Mouse (Mus musculus): ENCODE measurements around the gene Aqp1. TPM values are rescaled to one million over a fixed set of nuclear protein-coding genes. Genes with fewer than 3 reads are reported as not detected.
A peak's percentile ranks its signal among the peaks of the same experiment; 100 is the strongest.

Aqp1 gene
- polyA plus RNA-seq, 1 experiment from 2014 or later, result 70.5 TPM

DNA sequence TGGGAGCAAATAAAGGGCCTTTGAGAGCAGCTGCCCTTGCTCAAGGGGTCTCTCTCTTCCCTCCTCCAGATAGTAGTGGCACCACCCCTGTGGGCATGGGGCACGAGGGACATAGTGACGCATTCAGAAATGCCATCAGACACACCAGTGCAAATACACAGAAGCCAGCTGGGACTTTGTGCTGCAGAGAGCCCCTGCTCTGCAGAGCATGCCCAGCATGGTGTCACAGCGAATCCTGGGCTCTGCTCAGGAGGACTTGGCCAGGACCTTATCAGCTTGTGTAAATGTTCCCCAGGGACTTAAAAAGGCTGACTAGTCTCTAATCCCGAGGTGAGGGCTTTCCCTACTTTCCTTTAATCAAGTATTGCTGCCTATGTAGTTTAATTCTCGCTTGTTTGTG is 5.5 kb downstream of the Aqp1 start:
- Histone ChIP-seq H3K9me3 (ENCODE audit: control insufficient read depth, low read length) (no peaks in the 10 kb centered on the region), H3K27ac (ENCODE audit: low read length) (peak overlapping the region; percentile 65), H3K36me3 (ENCODE audit: control insufficient read depth, insufficient read depth, low read length) (no peaks in the 10 kb centered on the region), H3K4me1 (replicated peaks; ENCODE audit: control insufficient read depth, insufficient read depth, low read length) (peaks cover 45% of the 10 kb centered on the region), H3K4me3 (ENCODE audit: low read length) (no peak overlapping the region), H3K4me2 (ENCODE audit: low read depth, low read length) (peak overlapping the region; percentile 2; the same call in 1 of the 2 replicates), H3K9ac (ENCODE audit: low read length) (no peak overlapping the region), H3K27me3 (ENCODE audit: control insufficient read depth, insufficient read depth, low read depth, low read length) (no peaks in the 10 kb centered on the region)
- 12% methylated on average over 5 of the region's 5 CpGs for WGBS
- peak; percentile 88 for ATAC-seq (ENCODE audit: low read depth)

DNA sequence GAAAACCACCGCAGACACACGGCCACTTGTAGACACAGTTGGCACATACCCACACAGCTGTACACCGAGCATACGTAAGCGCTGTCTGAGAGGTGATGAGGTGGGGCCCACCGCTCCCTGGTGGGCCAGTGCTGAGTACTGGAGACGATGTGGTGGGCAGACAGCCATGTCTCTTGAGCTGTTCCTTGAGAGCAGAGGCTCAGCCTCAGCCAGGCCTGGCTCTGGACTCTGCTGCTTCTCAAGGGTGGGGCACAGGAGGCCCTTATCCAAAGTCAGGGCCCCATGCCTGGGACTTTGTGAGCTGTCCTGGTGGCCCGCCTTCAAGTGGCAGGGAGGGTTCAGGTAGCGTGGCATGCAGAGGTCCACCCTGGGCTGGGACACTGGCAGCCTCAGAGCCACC is 6.1 kb downstream of the Aqp1 start:
- Histone ChIP-seq H3K4me3 (ENCODE audit: low read length) (no peak overlapping the region), H3K27ac (ENCODE audit: low read length) (peak overlapping the region; percentile 68), H3K4me1 (replicated peaks; ENCODE audit: control insufficient read depth, insufficient read depth, low read length) (peaks cover 39% of the 10 kb centered on the region), H3K4me2 (ENCODE audit: low read depth, low read length) (peak overlapping the region; percentile 20; the same call in 1 of the 2 replicates), H3K36me3 (ENCODE audit: control insufficient read depth, insufficient read depth, low read length) (no peaks in the 10 kb centered on the region), H3K9ac (ENCODE audit: low read length) (no peak overlapping the region), H3K27me3 (ENCODE audit: control insufficient read depth, insufficient read depth, low read depth, low read length) (no peaks in the 10 kb centered on the region), H3K9me3 (ENCODE audit: control insufficient read depth, low read length) (no peaks in the 10 kb centered on the region)
- peak; percentile 74 for ATAC-seq (ENCODE audit: low read depth)
- WGBS, result 31% methylated on average over 9 of the region's 9 CpGs

DNA sequence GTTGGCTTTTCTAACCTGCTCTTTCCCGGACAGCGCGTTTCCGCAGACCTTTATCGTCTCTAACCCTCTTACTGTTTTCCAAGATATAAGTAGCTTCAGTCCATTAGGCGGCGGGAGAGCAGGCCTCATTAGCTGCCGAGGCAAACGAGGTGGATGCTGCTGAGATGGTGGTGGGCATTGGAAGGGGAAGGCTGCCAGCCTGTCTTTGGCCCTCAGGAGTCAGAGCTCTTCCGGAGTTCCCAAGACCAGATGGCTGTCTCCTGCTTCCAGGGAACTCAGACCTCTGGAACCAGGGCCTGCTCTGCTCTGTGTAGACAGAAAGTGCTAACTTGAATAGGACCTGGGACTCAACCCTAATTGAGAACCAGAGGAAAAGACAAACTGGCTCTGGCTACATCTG is 7.2 kb downstream of the Aqp1 start:
- no peak overlapping the region for H3K4me2 ChIP-seq (ENCODE audit: low read depth, low read length)
- peaks cover 34% of the 10 kb centered on the region for H3K4me1 ChIP-seq (replicated peaks; ENCODE audit: control insufficient read depth, insufficient read depth, low read length)
- no peak overlapping the region for H3K9ac ChIP-seq (ENCODE audit: low read length)
- H3K27me3 ChIP-seq (ENCODE audit: control insufficient read depth, insufficient read depth, low read depth, low read length), result no peaks in the 10 kb centered on the region
- no peaks in the 10 kb centered on the region for H3K9me3 ChIP-seq (ENCODE audit: control insufficient read depth, low read length)
- no peak overlapping the region; the same call in 1 of the 2 replicates for H3K27ac ChIP-seq (ENCODE audit: low read length)
- H3K4me3 ChIP-seq (ENCODE audit: low read length), result no peak overlapping the region
- no peaks in the 10 kb centered on the region for H3K36me3 ChIP-seq (ENCODE audit: control insufficient read depth, insufficient read depth, low read length)
- 80% methylated on average over 10 of the region's 10 CpGs for WGBS
- no peak for ATAC-seq (ENCODE audit: low read depth)

DNA sequence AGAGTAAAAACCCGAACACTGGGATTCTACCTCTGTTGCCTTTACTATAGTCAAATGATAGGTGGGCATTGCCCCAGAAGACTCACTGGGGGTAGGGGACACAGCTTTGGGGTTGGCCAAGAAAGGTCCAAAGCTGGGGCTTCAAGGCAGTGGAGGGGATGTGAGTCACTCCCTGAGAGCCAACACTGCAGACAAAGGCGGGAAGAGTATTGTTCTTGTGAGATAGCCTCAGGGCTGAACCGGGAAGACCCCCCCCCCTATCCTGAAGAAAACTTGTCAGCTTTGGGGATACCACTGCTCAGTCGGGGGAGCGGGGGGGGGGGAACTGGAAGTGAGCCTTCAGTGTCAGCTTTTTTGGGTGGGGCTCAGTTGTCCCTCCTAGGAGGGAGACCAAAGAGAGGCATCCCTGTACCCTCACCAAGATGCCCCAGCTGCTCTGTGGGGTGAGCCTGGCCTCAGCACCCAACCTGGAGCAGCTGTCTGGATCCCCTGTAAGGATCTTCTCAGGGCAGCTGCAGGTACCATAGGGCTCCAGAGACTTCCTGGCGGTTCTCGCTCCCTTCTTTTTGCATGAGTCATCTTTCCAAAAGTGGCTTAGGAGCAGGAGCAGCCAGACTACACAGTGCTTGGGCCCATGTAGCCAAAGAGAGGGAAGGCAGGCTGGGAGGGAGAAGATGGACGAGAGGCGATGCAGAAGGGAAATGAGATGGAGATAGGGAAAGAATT is 8.2 kb downstream of the Aqp1 start:
- H3K4me3 ChIP-seq (ENCODE audit: low read length), result no peak overlapping the region
- H3K4me1 ChIP-seq (replicated peaks; ENCODE audit: control insufficient read depth, insufficient read depth, low read length), result peaks cover 37% of the 10 kb centered on the region
- no peak overlapping the region for H3K4me2 ChIP-seq (ENCODE audit: low read depth, low read length)
- no peaks in the 10 kb centered on the region for H3K27me3 ChIP-seq (ENCODE audit: control insufficient read depth, insufficient read depth, low read depth, low read length)
- no peaks in the 10 kb centered on the region for H3K9me3 ChIP-seq (ENCODE audit: control insufficient read depth, low read length)
- ATAC-seq (ENCODE audit: low read depth), result no peak
- WGBS, result 69% methylated on average over 9 of the region's 9 CpGs
- no peak overlapping the region for H3K9ac ChIP-seq (ENCODE audit: low read length)
- H3K27ac ChIP-seq (ENCODE audit: low read length), result no peak overlapping the region
- H3K36me3 ChIP-seq (ENCODE audit: control insufficient read depth, insufficient read depth, low read length), result no peaks in the 10 kb centered on the region

DNA sequence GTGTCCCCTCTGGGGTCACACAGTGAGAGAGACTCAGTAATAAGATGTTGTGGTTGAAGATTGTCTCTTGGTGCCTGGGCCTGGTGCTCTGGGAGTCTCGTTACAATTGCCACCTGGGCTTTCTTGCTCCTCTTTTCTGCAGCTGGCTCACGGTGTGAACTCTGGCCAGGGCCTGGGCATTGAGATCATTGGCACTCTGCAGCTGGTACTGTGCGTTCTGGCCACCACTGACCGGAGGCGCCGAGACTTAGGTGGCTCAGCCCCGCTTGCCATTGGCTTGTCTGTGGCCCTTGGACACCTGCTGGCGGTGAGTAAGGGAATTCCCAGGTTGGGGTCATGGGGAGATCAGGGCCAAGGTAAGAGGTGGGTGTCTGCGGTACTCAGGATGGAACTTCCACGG is 9.0 kb downstream of the Aqp1 start:
- no peak for ATAC-seq (ENCODE audit: low read depth)
- Histone ChIP-seq H3K27me3 (ENCODE audit: control insufficient read depth, insufficient read depth, low read depth, low read length) (no peaks in the 10 kb centered on the region), H3K27ac (ENCODE audit: low read length) (no peak overlapping the region), H3K4me1 (replicated peaks; ENCODE audit: control insufficient read depth, insufficient read depth, low read length) (peaks cover 37% of the 10 kb centered on the region), H3K9ac (ENCODE audit: low read length) (no peak overlapping the region), H3K4me2 (ENCODE audit: low read depth, low read length) (no peak overlapping the region), H3K4me3 (ENCODE audit: low read length) (no peak overlapping the region), H3K9me3 (ENCODE audit: control insufficient read depth, low read length) (0 out of 2 replicates have a peak, but pooled peaks cover 2% of the 10 kb centered on the region), H3K36me3 (ENCODE audit: control insufficient read depth, insufficient read depth, low read length) (no peaks in the 10 kb centered on the region)
- WGBS, result 88% methylated on average over 10 of the region's 10 CpGs

DNA sequence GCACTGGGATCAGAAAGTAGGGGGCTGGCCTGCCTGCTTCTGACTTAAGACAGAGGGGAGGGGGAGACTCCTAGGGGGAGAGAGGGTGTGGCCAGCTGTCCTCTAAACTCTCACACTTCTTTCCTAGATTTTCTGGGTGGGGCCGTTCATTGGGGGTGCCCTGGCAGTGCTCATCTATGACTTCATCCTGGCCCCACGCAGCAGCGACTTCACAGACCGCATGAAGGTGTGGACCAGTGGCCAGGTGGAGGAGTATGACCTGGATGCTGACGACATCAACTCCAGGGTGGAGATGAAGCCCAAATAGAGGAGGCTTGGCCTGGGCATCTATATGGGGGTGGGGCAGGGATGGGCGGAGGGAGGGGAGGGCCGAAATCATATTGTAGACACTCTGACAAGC is 10.3 kb downstream of the Aqp1 start:
- Histone ChIP-seq H3K36me3 (ENCODE audit: control insufficient read depth, insufficient read depth, low read length) (no peaks in the 10 kb centered on the region), H3K27me3 (ENCODE audit: control insufficient read depth, insufficient read depth, low read depth, low read length) (no peaks in the 10 kb centered on the region), H3K9ac (ENCODE audit: low read length) (no peak overlapping the region), H3K27ac (ENCODE audit: low read length) (no peak overlapping the region), H3K4me3 (ENCODE audit: low read length) (no peak overlapping the region), H3K4me1 (replicated peaks; ENCODE audit: control insufficient read depth, insufficient read depth, low read length) (peaks cover 26% of the 10 kb centered on the region), H3K4me2 (ENCODE audit: low read depth, low read length) (no peak overlapping the region), H3K9me3 (ENCODE audit: control insufficient read depth, low read length) (0 out of 2 replicates have a peak, but pooled peaks cover 2% of the 10 kb centered on the region)
- WGBS, result 69% methylated on average over 7 of the region's 7 CpGs
- ATAC-seq (ENCODE audit: low read depth), result no peak

DNA sequence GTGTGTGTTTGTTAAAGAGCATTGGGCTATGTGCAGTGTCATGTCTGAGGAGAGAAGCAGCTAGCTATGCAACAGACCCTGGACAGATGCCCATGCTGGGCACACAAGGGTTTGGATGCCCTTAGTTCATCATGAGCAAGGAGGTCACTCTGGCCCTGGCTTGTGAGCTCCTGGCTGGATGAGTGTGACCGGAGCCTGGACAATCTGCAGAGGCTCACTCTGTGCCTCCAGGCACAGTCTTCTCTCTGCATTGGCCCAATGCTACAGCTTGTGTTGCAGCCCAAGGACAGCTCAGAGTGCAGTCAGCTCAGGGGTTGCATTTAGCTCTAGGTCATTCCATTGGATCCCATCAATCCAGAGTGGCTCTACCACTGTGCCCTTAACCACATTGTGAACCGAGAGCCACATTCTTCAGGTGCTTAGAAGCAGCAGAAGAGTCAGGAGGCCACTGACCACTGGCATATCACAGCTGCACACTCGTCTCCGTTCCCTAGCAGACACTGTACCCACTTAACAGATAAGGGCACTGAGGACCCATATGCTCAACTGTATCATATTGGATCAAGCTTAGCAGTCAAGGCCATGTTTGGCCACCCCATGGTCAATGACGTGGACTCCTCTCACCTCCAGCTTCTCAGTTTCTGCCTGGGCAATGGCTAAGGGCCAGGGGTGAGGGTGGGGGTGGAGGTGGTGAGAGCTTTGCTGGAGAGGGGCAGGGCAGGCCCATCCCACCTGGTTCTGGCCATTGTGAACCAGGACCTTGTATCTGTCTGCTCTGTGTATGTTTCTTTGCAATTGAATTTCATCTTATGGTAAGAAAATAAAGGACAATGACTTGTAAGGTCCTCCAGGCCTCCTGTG is 11.7 kb downstream of the Aqp1 start:
- Histone ChIP-seq H3K4me3 (ENCODE audit: low read length) (no peak overlapping the region), H3K9me3 (ENCODE audit: control insufficient read depth, low read length) (0 out of 2 replicates have a peak, but pooled peaks cover 2% of the 10 kb centered on the region), H3K27ac (ENCODE audit: low read length) (no peak overlapping the region), H3K4me1 (replicated peaks; ENCODE audit: control insufficient read depth, insufficient read depth, low read length) (peaks cover 13% of the 10 kb centered on the region), H3K9ac (ENCODE audit: low read length) (no peak overlapping the region), H3K27me3 (ENCODE audit: control insufficient read depth, insufficient read depth, low read depth, low read length) (no peaks in the 10 kb centered on the region), H3K36me3 (ENCODE audit: control insufficient read depth, insufficient read depth, low read length) (no peaks in the 10 kb centered on the region), H3K4me2 (ENCODE audit: low read depth, low read length) (no peak overlapping the region)
- WGBS, result 89% methylated on average over 5 of the region's 5 CpGs
- ATAC-seq (ENCODE audit: low read depth), result no peak

DNA sequence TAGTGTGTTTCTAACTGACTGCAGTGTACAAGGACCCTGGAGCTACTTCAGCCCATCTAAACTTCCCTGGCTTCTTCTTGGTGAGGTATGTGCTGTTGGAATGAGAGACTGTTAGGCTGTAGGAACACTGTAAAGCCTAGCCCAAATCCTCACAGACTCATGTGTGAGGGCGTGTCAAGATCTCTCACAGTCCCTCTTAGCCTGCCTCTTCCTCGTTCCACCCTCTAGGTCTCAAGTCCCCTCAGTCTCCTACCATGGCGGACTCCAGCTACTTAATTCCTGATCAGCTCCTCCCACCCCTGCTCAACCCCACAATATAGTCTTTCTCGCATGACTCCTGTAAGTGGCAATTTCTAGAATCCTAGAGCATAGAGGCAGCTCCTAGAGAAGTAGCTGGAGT is 13.0 kb downstream of the Aqp1 start:
- H3K4me1 ChIP-seq (replicated peaks; ENCODE audit: control insufficient read depth, insufficient read depth, low read length), result peaks cover 6% of the 10 kb centered on the region
- peak; percentile 77 for ATAC-seq (ENCODE audit: low read depth)
- no peaks in the 10 kb centered on the region for H3K27me3 ChIP-seq (ENCODE audit: control insufficient read depth, insufficient read depth, low read depth, low read length)
- H3K27ac ChIP-seq (ENCODE audit: low read length), result peak overlapping the region; percentile 27; the same call in 1 of the 2 replicates
- no peaks in the 10 kb centered on the region for H3K36me3 ChIP-seq (ENCODE audit: control insufficient read depth, insufficient read depth, low read length)
- H3K9me3 ChIP-seq (ENCODE audit: control insufficient read depth, low read length), result 0 out of 2 replicates have a peak, but pooled peaks cover 2% of the 10 kb centered on the region
- WGBS, result 61% methylated on average over 4 of the region's 4 CpGs
- H3K4me3 ChIP-seq (ENCODE audit: low read length), result no peak overlapping the region
- no peak overlapping the region for H3K9ac ChIP-seq (ENCODE audit: low read length)
- H3K4me2 ChIP-seq (ENCODE audit: low read depth, low read length), result no peak overlapping the region

DNA sequence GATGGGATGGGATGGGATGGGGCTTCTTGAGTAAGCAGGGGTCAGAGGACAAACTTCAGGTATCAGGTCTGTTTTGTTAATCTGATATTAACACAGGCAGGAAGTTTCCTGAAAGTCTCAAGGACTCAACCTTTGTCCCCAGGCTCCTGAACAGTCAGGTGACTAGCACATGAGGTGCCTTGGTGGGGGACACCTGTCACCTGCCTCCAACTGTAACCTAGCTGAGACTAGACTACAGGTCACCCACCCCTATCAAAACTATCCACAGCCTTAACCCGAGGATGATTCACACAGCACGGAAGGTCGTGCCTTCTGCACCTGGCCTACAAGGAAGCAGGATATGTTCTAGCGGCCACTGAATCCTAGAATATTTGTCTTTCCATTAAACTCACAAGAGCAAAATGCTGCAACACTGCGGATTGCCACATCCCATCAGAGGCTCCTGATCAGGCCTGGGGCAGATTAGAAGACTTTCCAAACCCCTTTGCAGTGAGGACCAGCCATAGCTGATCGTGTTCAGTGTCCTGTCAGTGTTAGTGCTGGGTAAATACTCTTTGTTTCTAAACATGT is 14.2 kb downstream of the Aqp1 start:
- Histone ChIP-seq H3K4me1 (replicated peaks; ENCODE audit: control insufficient read depth, insufficient read depth, low read length) (peaks cover 4% of the 10 kb centered on the region), H3K27ac (ENCODE audit: low read length) (no peak overlapping the region), H3K4me3 (ENCODE audit: low read length) (no peak overlapping the region), H3K27me3 (ENCODE audit: control insufficient read depth, insufficient read depth, low read depth, low read length) (no peaks in the 10 kb centered on the region), H3K4me2 (ENCODE audit: low read depth, low read length) (no peak overlapping the region), H3K9ac (ENCODE audit: low read length) (no peak overlapping the region), H3K36me3 (ENCODE audit: control insufficient read depth, insufficient read depth, low read length) (no peaks in the 10 kb centered on the region), H3K9me3 (ENCODE audit: control insufficient read depth, low read length) (0 out of 2 replicates have a peak, but pooled peaks cover 2% of the 10 kb centered on the region)
- 87% methylated on average over 6 of the region's 6 CpGs for WGBS
- no peak for ATAC-seq (ENCODE audit: low read depth)
